Mouse (Mus musculus) thymus, adult 2 months (tissue): Measurements from ENCODE around the gene Ccnd2. TPM values are rescaled to one million over a fixed set of nuclear protein-coding genes. Genes with fewer than 3 reads are reported as not detected.

Source experiments
- DNase-seq: peaks from one replicate; pipeline ENCODE4 v3.0.0; 2021
- H3K27ac ChIP-seq: fragments of 200-500 bp; 2 replicates; pipeline ENCODE4 v1.5.1; 2012; ENCODE audit warnings: low read length, control low read depth; ENCODE audit not compliant: control insufficient read depth, insufficient read depth
- H3K27me3 ChIP-seq: fragments of 200-500 bp; 2 replicates; pipeline ENCODE4 v1.6.1; 2012; ENCODE audit warnings: mild to moderate bottlenecking, low read length, moderate library complexity, mixed read lengths; ENCODE audit not compliant: control insufficient read depth, insufficient read depth
- H3K36me3 ChIP-seq: fragments of 200-500 bp; 2 replicates; pipeline ENCODE4 v1.6.1; 2012; ENCODE audit warnings: mild to moderate bottlenecking, low read length, moderate library complexity; ENCODE audit not compliant: control insufficient read depth, insufficient read depth
- H3K4me1 ChIP-seq: fragments of 200-500 bp; replicated peaks from 2 replicates; pipeline ENCODE4 v1.6.1; 2012; ENCODE audit warnings: low read length; ENCODE audit not compliant: control insufficient read depth, insufficient read depth
- H3K4me3 ChIP-seq: fragments of 200-500 bp; 2 replicates; pipeline ENCODE4 v1.5.1; 2012; ENCODE audit warnings: mild to moderate bottlenecking, low read length, control low read depth, moderate library complexity; ENCODE audit not compliant: control insufficient read depth, insufficient read depth
- CTCF ChIP-seq: fragments of 200-500 bp; IDR thresholded peaks from 2 replicates; pipeline ENCODE4 v1.5.1; 2012; ENCODE audit warnings: mild to moderate bottlenecking, control low read depth, low read length, moderate library complexity, borderline replicate concordance; ENCODE audit not compliant: control insufficient read depth, poor library complexity, insufficient read depth; ENCODE audit errors: extremely low read depth
- POLR2A ChIP-seq: fragments of 200-500 bp; IDR thresholded peaks from 2 replicates; pipeline ENCODE4 v1.6.1; 2012; ENCODE audit warnings: mild to moderate bottlenecking, low read length, control low read depth, moderate library complexity; ENCODE audit not compliant: control insufficient read depth, poor library complexity, insufficient read depth; ENCODE audit errors: extremely low read depth
- WGBS: fragments of 180-500 bp; shearing (Covaris S2); methylation state at CpG from one replicate; pipeline ENCODE4 v1.1.7; 2018; 5-methylcytosine and 5-hydroxymethylcytosine counted together
- polyA plus RNA-seq: library from polyadenylated mRNA; depleted of rRNA; stranded (reverse); fragments of >200 nt; gene quantifications from 2 replicates; pipeline ENCODE4 v1.2.3, GENCODE M21; 2012

The Ccnd2 gene
- polyA plus RNA-seq, 1 experiment, result 73.0 TPM

DNA sequence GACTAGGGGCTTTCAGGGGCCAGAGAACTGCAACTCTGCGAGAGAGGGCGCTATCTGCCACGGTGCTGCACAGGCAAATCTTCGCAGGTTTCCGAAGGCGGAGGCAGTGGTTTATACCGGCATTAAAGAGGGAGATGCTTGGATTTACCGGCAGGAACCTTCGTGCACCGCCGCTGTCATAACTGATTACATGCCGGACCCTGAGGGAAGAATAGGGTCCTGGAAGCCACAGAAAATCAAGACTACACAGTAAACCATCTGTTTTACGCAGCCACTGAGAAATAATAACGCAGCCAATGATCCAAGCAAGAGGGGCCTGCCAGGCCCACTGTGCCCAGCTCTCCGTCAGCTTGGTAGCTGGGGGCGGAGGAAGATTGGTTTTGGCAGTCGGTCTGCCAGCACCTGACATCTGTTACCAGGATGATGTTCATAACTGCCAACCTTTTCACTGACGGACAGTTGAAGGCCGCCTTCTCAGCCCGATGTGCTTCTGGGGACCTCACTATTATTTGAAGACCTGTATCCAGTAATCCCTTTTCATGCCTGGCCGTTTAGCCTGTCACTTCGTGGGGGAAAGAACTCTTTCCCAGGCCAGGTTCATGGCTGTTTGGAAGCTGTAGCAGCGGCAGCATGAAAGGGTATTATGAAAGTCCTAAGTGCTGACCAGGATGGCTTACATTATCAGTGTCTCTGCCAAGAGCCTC lies 37.1 kb downstream of the Ccnd2 start:
- Histone ChIP-seq H3K27ac (no peak overlapping the region), H3K4me1 (no peaks in the 10 kb centered on the region), H3K27me3 (no peaks in the 10 kb centered on the region), H3K4me3 (no peak overlapping the region), H3K36me3 (no peaks in the 10 kb centered on the region)
- no peak for DNase-seq
- no peak for TF ChIP-seq CTCF
- TF ChIP-seq POLR2A, result no peak
- WGBS, result 83% methylated on average over 23 of the region's 23 CpGs

DNA sequence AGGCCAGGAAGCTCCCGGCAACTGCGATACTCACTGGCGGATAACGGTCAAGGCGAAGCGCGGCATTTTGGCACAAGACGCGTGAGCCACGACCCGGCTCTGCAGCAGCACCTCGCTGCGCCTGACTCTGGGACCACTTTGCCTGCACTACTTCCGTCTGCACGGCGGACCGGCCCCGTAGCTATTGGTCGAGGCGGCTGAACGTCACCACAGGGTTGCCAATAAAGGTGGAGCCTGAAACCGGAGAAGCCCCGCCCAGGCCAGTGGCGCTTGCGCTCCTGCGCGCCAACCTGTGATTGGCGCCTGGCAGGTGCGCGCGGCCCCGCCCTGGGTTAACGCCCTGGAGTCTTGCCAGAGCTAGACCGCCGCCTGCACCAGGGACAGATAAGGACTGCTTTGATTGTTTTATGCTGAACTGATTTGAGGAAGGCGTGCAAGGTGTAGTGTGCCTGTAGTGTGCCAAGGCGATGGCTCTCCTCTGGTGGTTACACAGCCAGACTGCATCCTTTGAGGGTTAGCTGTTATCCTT lies 42.5 kb downstream of the Ccnd2 start, which contains the start of gene Tigar:
TSS of gene Tigar (minus strand) at position 156 of the 529 bp plus-strand sequence.
- Histone ChIP-seq H3K27ac (no peak within 1 kb of the TSS), H3K36me3 (no peaks in the 10 kb centered on the region), H3K4me1 (peaks cover 10% of the 10 kb centered on the region; the same call in 1 of the 2 replicates), H3K27me3 (no peaks in the 10 kb centered on the region), H3K4me3 (peak within 1 kb of the TSS; percentile 45)
- WGBS, result 0% methylated on average over 37 of the region's 37 CpGs
- DNase-seq, result peak; percentile 93
- 0 out of 2 replicates have a peak, but pooled peaks have one; percentile 43 for TF ChIP-seq CTCF
- peak; percentile 85 for TF ChIP-seq POLR2A

DNA sequence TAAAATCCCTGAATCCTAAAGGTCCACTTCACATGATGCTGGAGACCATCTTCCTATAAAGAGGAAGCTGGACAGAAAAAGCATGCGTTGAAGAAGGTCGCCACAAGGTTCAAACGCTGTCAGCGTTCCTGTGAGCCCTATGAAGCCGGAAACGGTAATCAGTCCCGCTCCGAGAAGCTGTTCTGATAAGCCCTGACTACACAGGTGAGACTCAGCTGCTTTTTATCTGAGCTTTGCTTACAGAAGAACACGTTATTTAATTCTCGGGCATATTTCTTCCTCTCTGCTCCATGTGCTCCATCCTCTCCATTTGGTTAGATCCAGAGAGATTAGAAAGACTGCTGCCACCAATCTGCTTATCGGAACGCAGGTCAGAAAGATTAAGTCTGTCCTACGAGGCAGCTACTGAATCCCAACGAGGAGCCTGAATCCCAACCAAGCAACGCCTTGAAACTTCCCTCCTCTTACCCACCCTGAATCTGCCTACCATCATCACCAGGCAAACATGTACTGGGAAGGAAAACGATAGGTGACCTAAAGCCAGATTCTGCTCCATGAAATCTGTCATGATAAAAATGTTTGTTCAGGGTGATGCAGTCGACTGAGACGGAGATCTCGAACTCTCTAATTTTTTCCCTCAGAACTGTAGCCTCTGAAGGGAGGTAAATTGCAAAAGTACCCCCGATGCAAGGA lies 43.5 kb downstream of the Ccnd2 start:
- H3K27ac ChIP-seq, result no peak overlapping the region
- H3K4me1 ChIP-seq, result peaks cover 10% of the 10 kb centered on the region; the same call in 1 of the 2 replicates
- no peak overlapping the region for H3K4me3 ChIP-seq
- 48% methylated on average over 20 of the region's 20 CpGs for WGBS
- no peaks in the 10 kb centered on the region for H3K36me3 ChIP-seq
- TF ChIP-seq POLR2A (no peak), CTCF (no peak)
- DNase-seq, result no peak
- no peaks in the 10 kb centered on the region for H3K27me3 ChIP-seq

DNA sequence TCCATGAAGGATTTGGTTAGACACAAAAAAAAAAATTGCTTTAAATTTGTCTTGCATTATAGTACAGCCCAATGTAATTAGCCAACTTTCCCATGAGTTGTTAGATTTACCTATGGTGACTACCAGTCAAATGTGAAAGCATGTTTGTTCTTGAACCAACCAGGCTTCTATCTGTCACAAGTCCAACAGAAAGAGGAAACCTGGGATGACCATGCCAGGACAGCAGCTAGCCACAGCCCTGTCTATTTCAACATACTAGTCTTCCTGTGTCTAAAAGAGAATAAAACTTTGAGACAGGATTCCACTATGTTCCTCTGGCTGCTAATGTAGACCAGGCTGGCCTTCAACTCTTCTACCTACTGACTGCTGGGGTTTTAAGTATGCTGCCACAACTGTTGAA lies 44.6 kb downstream of the Ccnd2 start:
- no peaks in the 10 kb centered on the region for H3K36me3 ChIP-seq
- H3K4me1 ChIP-seq, result peaks cover 10% of the 10 kb centered on the region; the same call in 1 of the 2 replicates
- no peak for DNase-seq
- TF ChIP-seq CTCF, result no peak
- TF ChIP-seq POLR2A, result no peak
- H3K4me3 ChIP-seq, result no peak overlapping the region
- H3K27me3 ChIP-seq, result no peaks in the 10 kb centered on the region
- H3K27ac ChIP-seq, result no peak overlapping the region

DNA sequence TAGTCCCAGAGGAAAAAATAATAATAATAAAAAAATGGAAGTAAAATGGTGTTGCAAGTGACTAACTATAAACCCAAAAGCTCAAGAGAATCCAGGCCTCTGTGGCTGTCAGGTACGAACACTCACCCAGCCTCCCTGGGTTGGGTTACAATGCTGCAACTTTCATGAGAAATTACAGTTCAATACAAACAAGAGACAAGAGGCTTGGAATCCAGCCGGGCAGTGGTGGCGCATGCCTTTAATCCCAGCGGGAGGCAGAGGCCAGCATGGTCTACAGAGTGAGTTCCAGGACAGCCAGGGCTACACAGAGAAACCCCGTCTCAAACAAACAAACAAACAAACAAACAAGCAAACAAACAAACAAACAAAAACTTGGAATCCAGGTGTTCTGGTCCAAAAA lies 45.3 kb downstream of the Ccnd2 start:
- Histone ChIP-seq H3K27me3 (no peaks in the 10 kb centered on the region), H3K4me1 (peaks cover 10% of the 10 kb centered on the region; the same call in 1 of the 2 replicates), H3K4me3 (no peak overlapping the region), H3K27ac (no peak overlapping the region), H3K36me3 (no peaks in the 10 kb centered on the region)
- WGBS, result 94% methylated on average over 5 of the region's 5 CpGs
- DNase-seq, result no peak
- no peak for TF ChIP-seq POLR2A
- TF ChIP-seq CTCF, result no peak

DNA sequence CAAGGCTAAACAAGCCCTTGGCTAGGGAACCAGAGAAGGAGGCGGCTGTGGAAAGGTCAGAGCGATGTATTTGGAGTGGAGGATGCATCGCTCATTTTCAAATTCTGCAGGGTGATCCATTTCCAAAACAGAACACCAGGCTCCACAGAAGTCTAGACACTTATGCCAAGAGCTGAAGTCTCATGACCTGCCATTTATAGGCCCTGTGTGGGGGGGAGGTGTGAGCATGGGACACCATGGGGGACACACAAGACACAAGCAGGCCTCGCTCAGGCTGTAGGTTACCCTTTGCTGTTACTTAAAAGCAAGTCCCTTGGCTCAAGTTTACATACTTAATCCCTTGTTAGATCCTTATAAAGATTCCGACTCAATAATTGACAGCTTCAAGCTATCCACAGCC lies 45.8 kb downstream of the Ccnd2 start:
- 95% methylated on average over 5 of the region's 5 CpGs for WGBS
- no peak overlapping the region for H3K27ac ChIP-seq
- TF ChIP-seq CTCF (no peak), POLR2A (no peak)
- H3K27me3 ChIP-seq, result no peaks in the 10 kb centered on the region
- no peak for DNase-seq
- H3K4me1 ChIP-seq, result peaks cover 10% of the 10 kb centered on the region; the same call in 1 of the 2 replicates
- no peak overlapping the region for H3K4me3 ChIP-seq
- no peaks in the 10 kb centered on the region for H3K36me3 ChIP-seq
